ENCODE assay signal across 10 mouse cellular contexts in the genomic region with DNA sequence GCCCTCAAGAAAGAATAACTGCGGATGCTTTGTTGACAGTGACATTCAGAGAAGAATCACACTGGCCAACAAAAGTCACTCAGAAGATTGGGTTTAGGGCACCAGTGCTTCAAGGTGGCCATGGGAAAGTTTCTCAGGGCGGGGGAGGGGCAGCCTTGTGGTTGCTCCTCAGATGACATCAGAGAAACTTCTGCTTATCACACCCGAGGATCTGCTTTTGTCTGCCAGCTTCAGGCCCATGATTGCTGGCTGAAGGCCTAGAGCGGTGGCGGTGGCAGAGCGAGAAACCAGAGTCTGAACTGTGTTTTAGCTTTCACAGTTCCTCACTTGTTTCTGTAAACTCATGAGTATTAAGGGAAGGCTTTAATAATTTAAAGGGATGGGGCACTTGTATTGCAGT. TPM values are rescaled to one million over a fixed set of nuclear protein-coding genes. Genes with fewer than 3 reads are reported as not detected.
DNase-seq lines count a peak whose midpoint lies in the region; ATAC-seq and TF ChIP-seq lines count a peak whose summit lies in the region.
"Had no signal": no experiment of that assay in that cellular context is flagged by ENCODE, and none has a peak within 500 bp of the region (broad histone marks: within the 10 kb centered on the region; RNA-seq: fewer than 3 reads in every experiment).

No protein-coding gene starts in this region.

- no peaks in the 10 kb centered on the region for H3K9me3 ChIP-seq in lung, postnatal 0 days (ENCODE audit: low read length)
- H3K9me3 ChIP-seq in stomach, postnatal 0 days (ENCODE audit: control insufficient read depth, low read length) = no peaks in the 10 kb centered on the region
- H3K9me3 ChIP-seq: megakaryocyte, embryonic 14.5 days had no signal

- DNase-seq in adrenal gland, postnatal 10 days = peak; percentile 60
- DNase-seq in adrenal gland, adult 18-20 months (ENCODE audit: low spot score in 2 of 2) = no peak
- DNase-seq in right cerebral cortex, postnatal 14 days = peak; percentile 42
- DNase-seq in right cerebral cortex, adult 2 months (ENCODE audit: low spot score in 2 of 2) = no peak
- peak; percentile 71 for DNase-seq in lung, postnatal 0 days (ENCODE audit: low spot score)
- DNase-seq in thymus, postnatal 14 days = peak; percentile 86
- DNase-seq in cerebellum, adult 18-20 months = no peak
- no peak for DNase-seq in stomach, postnatal 0 days (ENCODE audit: low spot score)

- H3K4me2 ChIP-seq in lung, postnatal 0 days (replicated peaks; ENCODE audit: low read depth, low read length) = no peak overlapping the region
- H3K4me2 ChIP-seq in stomach, postnatal 0 days (replicated peaks; ENCODE audit: low read depth) = no peak overlapping the region

- no peak overlapping the region for H3K9ac ChIP-seq in lung, postnatal 0 days (replicated peaks; ENCODE audit: low read depth)
- no peak overlapping the region for H3K9ac ChIP-seq in stomach, postnatal 0 days (ENCODE audit: low read length)

- no peaks in the 10 kb centered on the region for H3K36me3 ChIP-seq in lung, postnatal 0 days (ENCODE audit: insufficient read depth, low read length)
- H3K36me3 ChIP-seq in stomach, postnatal 0 days (ENCODE audit: control insufficient read depth, insufficient read depth, low read length) = no peaks in the 10 kb centered on the region

- ATAC-seq in lung, postnatal 0 days = peak; percentile 75
- ATAC-seq in stomach, postnatal 0 days (ENCODE audit: low FRiP score, low TSS enrichment) = no peak

- H3K4me3 ChIP-seq in lung, postnatal 0 days (ENCODE audit: low read depth, low read length) = no peak overlapping the region
- no peak overlapping the region for H3K4me3 ChIP-seq in stomach, postnatal 0 days (ENCODE audit: low read depth, low read length)
- H3K4me3 ChIP-seq: megakaryocyte, embryonic 14.5 days had no signal

- H3K4me1 ChIP-seq in lung, postnatal 0 days (ENCODE audit: insufficient read depth, low read depth, low read length) = peaks cover 8% of the 10 kb centered on the region; the same call in 1 of the 2 replicates
- no peaks in the 10 kb centered on the region for H3K4me1 ChIP-seq in stomach, postnatal 0 days (replicated peaks; ENCODE audit: control insufficient read depth, insufficient read depth)

- TF ChIP-seq EP300 in lung, postnatal 0 days (IDR thresholded peaks at IDR 0.05) = peak; percentile 18; the same call in 1 of the 2 replicates
- no peak for TF ChIP-seq EP300 in stomach, postnatal 0 days (optimal IDR thresholded peaks at IDR 0.05)

- H3K27ac ChIP-seq in lung, postnatal 0 days (ENCODE audit: low read length) = no peak overlapping the region
- no peak overlapping the region for H3K27ac ChIP-seq in stomach, postnatal 0 days (replicated peaks)
- H3K27ac ChIP-seq: kidney, postnatal 0 days had no signal

- WGBS in lung, postnatal 0 days = 29% methylated on average over 6 of the region's 6 CpGs
- WGBS in stomach, postnatal 0 days = 38% methylated on average over 6 of the region's 6 CpGs

- H3K27me3 ChIP-seq in lung, postnatal 0 days (replicated peaks; ENCODE audit: insufficient read depth, low read length) = no peaks in the 10 kb centered on the region
- no peaks in the 10 kb centered on the region for H3K27me3 ChIP-seq in stomach, postnatal 0 days (ENCODE audit: control insufficient read depth, insufficient read depth, low read length)

- TF ChIP-seq CTCF in lung, postnatal 0 days (IDR thresholded peaks at IDR 0.05) = no peak
- no peak for TF ChIP-seq CTCF in stomach, postnatal 0 days (IDR thresholded peaks at IDR 0.05; ENCODE audit: low read depth)

RNA-seq across cellular contexts. Expression of a gene that starts 13.6 kb away (rescaled TPM):
- total RNA-seq in adrenal gland, postnatal 10 days (2021) = 10 to 100 TPM; 21.7 to 25.6 TPM
- 10 to 100 TPM; 11.0 to 12.5 TPM for total RNA-seq in adrenal gland, adult 18-20 months (2021)
- 20.0 and 20.9 TPM in 2 replicates for polyA plus RNA-seq in lung, postnatal 0 days (2015; fragmentation: Nextera tagmentation; extraction: Ambion mirVana)
- polyA plus RNA-seq in stomach, postnatal 0 days (2015; fragmentation: Nextera tagmentation; extraction: Ambion mirVana) = 22.3 and 24.8 TPM in 2 replicates

RNA-seq across cellular contexts. Expression of a gene that starts 52.0 kb away (rescaled TPM):
- total RNA-seq in adrenal gland, postnatal 10 days (2021) = 1 to 10 TPM; 3.0 to 5.8 TPM
- total RNA-seq in adrenal gland, adult 18-20 months (2021) = under 1 TPM in 1 of 2 experiments, not detected in 1; 0.19 TPM
- 19.3 and 19.4 TPM in 2 replicates for polyA plus RNA-seq in lung, postnatal 0 days (2015; fragmentation: Nextera tagmentation; extraction: Ambion mirVana)
- 78.3 and 83.9 TPM in 2 replicates for polyA plus RNA-seq in stomach, postnatal 0 days (2015; fragmentation: Nextera tagmentation; extraction: Ambion mirVana)

Comparison
In these comparisons a context has a peak if more than half of its experiments do, and no peak if none do; other contexts are left out.
1. DNase-seq: peak in adrenal gland, postnatal 10 days (single experiment), right cerebral cortex, postnatal 14 days (single experiment), lung, postnatal 0 days (single experiment) and thymus, postnatal 14 days (single experiment); none in adrenal gland, adult 18-20 months (0 of 2), right cerebral cortex, adult 2 months (0 of 2), cerebellum, adult 18-20 months (0 of 2) and stomach, postnatal 0 days (single experiment).